Mouse (Mus musculus) thymus, adult 2 months (tissue): ENCODE measurements around the gene Thsd1. TPM values are rescaled to one million over a fixed set of nuclear protein-coding genes. Genes with fewer than 3 reads are reported as not detected.
"Not testable (repeated sequence)": the region's sequence is repeated elsewhere in the genome, so short reads cannot be mapped to it uniquely, and the experiment has no call there.

Experiments
- DNase-seq: peaks from one replicate; pipeline ENCODE4 v3.0.0; 2021
- H3K27ac ChIP-seq: fragments of 200-500 bp; 2 replicates; pipeline ENCODE4 v1.5.1; 2012; ENCODE audit warnings: low read length, control low read depth; ENCODE audit not compliant: control insufficient read depth, insufficient read depth
- H3K27me3 ChIP-seq: fragments of 200-500 bp; 2 replicates; pipeline ENCODE4 v1.6.1; 2012; ENCODE audit warnings: mild to moderate bottlenecking, low read length, moderate library complexity, mixed read lengths; ENCODE audit not compliant: control insufficient read depth, insufficient read depth
- H3K36me3 ChIP-seq: fragments of 200-500 bp; 2 replicates; pipeline ENCODE4 v1.6.1; 2012; ENCODE audit warnings: mild to moderate bottlenecking, low read length, moderate library complexity; ENCODE audit not compliant: control insufficient read depth, insufficient read depth
- H3K4me1 ChIP-seq: fragments of 200-500 bp; replicated peaks from 2 replicates; pipeline ENCODE4 v1.6.1; 2012; ENCODE audit warnings: low read length; ENCODE audit not compliant: control insufficient read depth, insufficient read depth
- H3K4me3 ChIP-seq: fragments of 200-500 bp; 2 replicates; pipeline ENCODE4 v1.5.1; 2012; ENCODE audit warnings: mild to moderate bottlenecking, low read length, control low read depth, moderate library complexity; ENCODE audit not compliant: control insufficient read depth, insufficient read depth
- CTCF ChIP-seq: fragments of 200-500 bp; IDR thresholded peaks from 2 replicates; pipeline ENCODE4 v1.5.1; 2012; ENCODE audit warnings: mild to moderate bottlenecking, control low read depth, low read length, moderate library complexity, borderline replicate concordance; ENCODE audit not compliant: control insufficient read depth, poor library complexity, insufficient read depth; ENCODE audit errors: extremely low read depth
- POLR2A ChIP-seq: fragments of 200-500 bp; IDR thresholded peaks from 2 replicates; pipeline ENCODE4 v1.6.1; 2012; ENCODE audit warnings: mild to moderate bottlenecking, low read length, control low read depth, moderate library complexity; ENCODE audit not compliant: control insufficient read depth, poor library complexity, insufficient read depth; ENCODE audit errors: extremely low read depth
- WGBS: fragments of 180-500 bp; shearing (Covaris S2); methylation state at CpG from one replicate; pipeline ENCODE4 v1.1.7; 2018; 5-methylcytosine and 5-hydroxymethylcytosine counted together
- polyA plus RNA-seq: library from polyadenylated mRNA; depleted of rRNA; stranded (reverse); fragments of >200 nt; gene quantifications from 2 replicates; pipeline ENCODE4 v1.2.3, GENCODE M21; 2012; rRNA removed

The Thsd1 gene
- polyA plus RNA-seq, 1 experiment, result 2.1 TPM

DNA sequence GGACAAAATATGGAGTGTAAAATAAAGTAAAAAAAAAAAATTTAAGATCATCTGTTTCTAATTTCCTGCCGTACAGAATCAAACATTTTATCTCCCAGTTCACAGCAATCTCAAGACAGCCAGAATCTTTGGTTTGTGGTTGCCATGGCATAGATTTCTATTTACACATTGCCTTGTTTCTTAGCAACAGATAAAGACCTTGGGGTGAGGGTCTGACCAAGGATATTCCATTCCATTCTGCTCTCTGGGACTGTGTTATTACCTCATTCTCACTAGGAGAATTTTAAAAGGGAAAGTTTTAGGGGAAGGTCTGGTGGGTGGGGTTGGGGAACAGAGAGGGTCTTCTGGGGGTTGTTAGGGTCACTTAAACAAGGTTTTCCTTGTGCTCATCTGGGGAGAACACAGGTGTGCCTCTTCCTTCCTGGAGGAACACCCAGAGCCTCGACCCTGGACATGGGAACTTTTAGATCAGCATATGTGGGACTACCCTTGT lies 55.9 kb downstream of the Thsd1 start, which contains the start of gene Tpte:
TSS of gene Tpte (plus strand) at position 443 of the 493 bp plus-strand sequence.
- H3K4me1 ChIP-seq, result no peaks in the 10 kb centered on the region
- DNase-seq, result no peak
- no peak within 1 kb of the TSS for H3K4me3 ChIP-seq
- TF ChIP-seq POLR2A (no peak), CTCF (no peak)
- H3K36me3 ChIP-seq, result no peaks in the 10 kb centered on the region
- 67% methylated on average over 2 of the region's 2 CpGs for WGBS
- no peaks in the 10 kb centered on the region for H3K27me3 ChIP-seq
- no peak within 1 kb of the TSS for H3K27ac ChIP-seq

DNA sequence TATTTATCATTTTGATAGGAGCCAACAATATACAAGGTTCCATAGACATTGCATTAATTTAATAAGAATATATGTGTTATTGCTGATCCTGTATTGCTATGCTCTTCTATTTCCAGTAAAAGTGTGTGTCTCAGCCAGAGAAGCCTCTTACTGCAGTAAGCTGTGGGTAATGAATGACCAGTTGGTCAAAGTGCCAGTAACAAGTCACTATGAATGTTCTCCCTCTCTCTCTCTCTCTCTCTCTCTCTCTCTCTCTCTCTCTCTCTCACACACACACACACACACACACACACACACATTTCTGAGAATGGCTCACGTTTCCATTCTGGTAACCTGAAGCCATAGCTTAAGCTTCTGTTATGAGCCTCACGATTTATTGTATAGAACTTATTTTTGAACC lies 75.2 kb downstream of the Thsd1 start:
- no peak overlapping the region for H3K27ac ChIP-seq
- DNase-seq, result no peak
- H3K27me3 ChIP-seq, result no peaks in the 10 kb centered on the region
- H3K36me3 ChIP-seq, result no peaks in the 10 kb centered on the region
- TF ChIP-seq CTCF (no peak), POLR2A (no peak)
- WGBS, result 92% methylated on average over 2 of the region's 2 CpGs
- H3K4me3 ChIP-seq, result no peak overlapping the region
- no peaks in the 10 kb centered on the region for H3K4me1 ChIP-seq

DNA sequence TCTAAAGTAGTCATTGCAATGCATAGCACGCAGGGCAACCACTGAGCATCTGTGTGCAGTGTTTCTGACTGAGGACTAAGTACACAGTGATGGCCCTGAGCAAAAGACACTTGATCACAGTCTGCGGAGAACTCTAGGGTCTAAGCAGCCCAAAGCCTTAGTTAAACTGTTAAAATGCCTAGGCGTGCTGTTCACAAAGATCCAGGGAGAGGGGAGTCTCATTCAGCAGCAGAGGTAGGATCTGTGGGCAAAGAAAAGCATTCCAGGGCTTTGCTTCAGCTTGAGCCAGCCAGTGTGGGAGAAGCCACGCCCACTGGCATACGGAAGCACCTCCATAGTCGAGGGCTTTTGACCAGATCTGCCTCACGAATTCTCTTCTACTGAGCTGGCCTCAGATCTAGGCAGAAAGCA lies 75.8 kb downstream of the Thsd1 start:
- H3K36me3 ChIP-seq, result no peaks in the 10 kb centered on the region
- no peak overlapping the region for H3K4me3 ChIP-seq
- TF ChIP-seq POLR2A (no peak), CTCF (no peak)
- no peaks in the 10 kb centered on the region for H3K27me3 ChIP-seq
- no peak overlapping the region for H3K27ac ChIP-seq
- no peaks in the 10 kb centered on the region for H3K4me1 ChIP-seq
- DNase-seq, result no peak
- WGBS, result 62% methylated on average over 7 of the region's 7 CpGs

DNA sequence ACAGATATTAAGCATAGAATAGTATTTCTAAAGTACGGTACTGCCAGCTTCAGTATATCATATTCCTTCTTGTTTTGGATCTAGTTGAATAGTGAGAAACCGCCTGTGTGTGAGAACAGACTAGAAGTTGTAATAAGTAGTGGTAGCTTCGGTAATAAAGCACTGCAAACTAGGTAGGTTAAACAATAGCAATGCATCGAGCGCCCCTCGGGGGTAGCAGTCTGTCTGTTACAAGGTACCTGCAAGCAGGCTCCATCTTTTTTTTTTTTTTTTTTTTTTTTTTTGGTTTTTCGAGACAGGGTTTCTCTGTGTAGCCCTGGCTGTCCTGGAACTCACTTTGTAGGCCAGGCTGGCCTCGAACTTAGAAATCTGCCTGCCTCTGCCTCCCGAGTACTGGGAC lies 76.9 kb downstream of the Thsd1 start:
- DNase-seq, H3K4me3 ChIP-seq, H3K27me3 ChIP-seq, H3K4me1 ChIP-seq, H3K27ac ChIP-seq, H3K36me3 ChIP-seq: not testable (repeated sequence)
- WGBS, result 82% methylated on average over 9 of the region's 9 CpGs

DNA sequence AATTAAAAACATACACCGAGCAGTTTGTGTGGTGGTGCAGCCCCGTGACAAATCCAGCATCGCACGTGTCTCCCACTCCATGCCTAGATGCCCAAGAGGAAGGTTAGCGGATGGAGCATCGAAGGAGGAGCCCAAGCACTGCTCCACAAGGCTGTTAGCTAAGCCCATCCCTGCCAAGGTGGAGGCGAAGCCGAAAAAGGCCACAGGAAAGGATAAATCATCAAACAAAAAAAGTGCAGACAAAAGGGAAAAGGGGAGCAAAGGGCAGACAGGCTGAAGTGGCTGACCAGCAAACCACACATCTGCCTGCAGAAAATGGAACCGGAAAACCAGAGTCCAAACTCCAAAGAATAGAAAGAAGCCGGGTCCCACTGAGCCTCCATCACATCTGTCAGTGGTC lies 79.9 kb downstream of the Thsd1 start:
- Histone ChIP-seq H3K27me3 (no peaks in the 10 kb centered on the region), H3K27ac (no peak overlapping the region), H3K4me1 (no peaks in the 10 kb centered on the region), H3K4me3 (no peak overlapping the region), H3K36me3 (no peaks in the 10 kb centered on the region)
- DNase-seq, result no peak
- TF ChIP-seq CTCF, result no peak
- no peak for TF ChIP-seq POLR2A
- WGBS, result 55% methylated on average over 10 of the region's 10 CpGs

Other genes starting within 250 kb of the Thsd1 start
- gene Atp7b, start 167.0 kb upstream of the Thsd1 start, polyA plus RNA-seq, result 1.5 and 1.8 TPM in 2 replicates
- 3.7 and 4.0 TPM in 2 replicates for gene Alg11, start 166.6 kb upstream of the Thsd1 start, polyA plus RNA-seq
- gene Nek5, start 102.3 kb upstream of the Thsd1 start, polyA plus RNA-seq, result 0.06 and 0.11 TPM in 2 replicates
- 1.2 and 1.8 TPM in 2 replicates for gene Nek3, start 60.9 kb upstream of the Thsd1 start, polyA plus RNA-seq
- gene Ckap2, start 41.5 kb upstream of the Thsd1 start, polyA plus RNA-seq, result 11.7 and 13.6 TPM in 2 replicates
- 14.6 and 16.9 TPM in 2 replicates for gene Vps36, start 34.5 kb upstream of the Thsd1 start, polyA plus RNA-seq
- not detected in 2 replicates for gene Tpte, start 56.1 kb downstream of the Thsd1 start, polyA plus RNA-seq
- 3.8 and 5.4 TPM in 2 replicates for gene Slc25a15, start 171.3 kb downstream of the Thsd1 start, polyA plus RNA-seq
- 5.0 and 5.6 TPM in 2 replicates for gene Mrps31, start 184.0 kb downstream of the Thsd1 start, polyA plus RNA-seq